Mouse (Mus musculus) layer of hippocampus, adult 11-12 months (tissue): Measurements from ENCODE around the gene Myo18a.

Experiments used
- DNase-seq: peaks from one replicate; pipeline ENCODE4 v3.0.0; 2022; ENCODE audit warnings: low spot score

The Myo18a gene

DNA sequence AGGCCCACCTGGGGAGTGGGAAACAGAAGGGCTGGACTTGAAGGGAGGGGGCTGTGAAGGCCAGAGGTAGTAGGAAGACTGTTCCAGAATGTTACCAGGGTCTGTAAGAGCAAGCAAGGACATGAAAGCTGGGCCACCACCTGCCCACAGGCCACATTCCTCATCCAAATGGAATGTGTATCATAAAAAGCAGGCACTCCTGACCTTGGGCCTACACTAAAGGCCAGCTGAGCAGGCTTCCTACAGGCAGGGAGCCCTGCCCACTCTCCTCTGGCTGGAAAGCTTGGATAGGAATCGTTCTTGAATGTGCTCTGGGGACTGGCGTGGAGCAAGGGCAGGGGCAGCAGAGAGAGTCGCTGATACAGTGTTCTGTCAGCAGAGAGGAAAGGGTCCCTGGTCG is 73.7 kb downstream of the Myo18a start:
- no peak for DNase-seq

DNA sequence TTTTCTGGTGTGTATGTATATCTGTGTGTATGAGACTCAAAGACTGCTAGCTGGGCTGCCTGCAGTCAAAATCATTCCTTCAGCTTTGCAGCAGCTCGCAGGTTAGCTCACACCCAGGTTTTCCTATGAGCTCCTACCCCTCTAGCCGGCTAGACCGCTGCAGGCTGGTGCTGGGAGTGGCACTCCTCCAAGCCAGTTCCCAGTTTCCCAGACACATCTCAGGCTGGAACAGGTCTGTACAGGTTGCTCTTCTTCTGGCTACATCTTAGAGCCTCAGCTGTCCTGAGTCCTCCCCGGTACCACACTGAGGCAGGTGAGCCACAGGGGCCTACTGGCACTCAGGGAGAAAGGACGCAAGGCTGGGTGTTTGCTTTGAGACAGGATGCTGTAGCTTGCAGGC is 74.8 kb downstream of the Myo18a start:
- DNase-seq = no peak

DNA sequence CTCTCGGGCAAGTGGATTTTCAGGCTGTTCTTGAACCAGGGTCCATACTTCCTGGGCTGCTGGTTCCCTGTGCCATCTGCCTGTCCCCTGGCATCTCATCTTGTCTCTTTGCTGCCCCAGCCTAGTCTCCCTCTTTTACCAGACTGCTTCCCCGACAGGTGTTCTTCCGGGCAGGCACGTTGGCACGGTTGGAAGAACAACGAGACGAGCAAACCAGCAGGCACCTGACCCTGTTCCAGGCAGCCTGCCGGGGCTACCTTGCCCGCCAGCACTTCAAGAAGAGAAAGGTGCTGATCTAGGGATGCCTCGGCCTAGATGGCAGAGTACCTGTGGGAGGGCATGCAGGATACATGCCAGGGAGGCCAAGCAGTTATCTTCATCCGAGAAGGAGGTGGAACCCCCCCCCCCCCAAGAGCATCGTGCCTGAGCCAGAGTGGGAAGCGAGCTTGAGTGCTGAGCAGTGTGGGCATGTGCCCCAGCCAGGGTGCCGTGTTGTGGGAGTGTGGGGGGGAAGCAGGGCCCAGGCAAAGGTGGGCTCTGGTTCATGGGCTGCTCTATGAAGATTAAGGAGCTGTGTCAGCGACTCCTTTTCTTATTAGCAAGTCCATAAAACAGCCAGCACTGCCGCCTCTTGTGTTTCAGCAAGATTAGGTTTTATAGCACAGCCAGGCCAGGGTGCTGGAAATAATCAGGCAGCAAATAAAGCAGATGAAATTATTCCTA is 77.6 kb downstream of the Myo18a start:
- DNase-seq = no peak

DNA sequence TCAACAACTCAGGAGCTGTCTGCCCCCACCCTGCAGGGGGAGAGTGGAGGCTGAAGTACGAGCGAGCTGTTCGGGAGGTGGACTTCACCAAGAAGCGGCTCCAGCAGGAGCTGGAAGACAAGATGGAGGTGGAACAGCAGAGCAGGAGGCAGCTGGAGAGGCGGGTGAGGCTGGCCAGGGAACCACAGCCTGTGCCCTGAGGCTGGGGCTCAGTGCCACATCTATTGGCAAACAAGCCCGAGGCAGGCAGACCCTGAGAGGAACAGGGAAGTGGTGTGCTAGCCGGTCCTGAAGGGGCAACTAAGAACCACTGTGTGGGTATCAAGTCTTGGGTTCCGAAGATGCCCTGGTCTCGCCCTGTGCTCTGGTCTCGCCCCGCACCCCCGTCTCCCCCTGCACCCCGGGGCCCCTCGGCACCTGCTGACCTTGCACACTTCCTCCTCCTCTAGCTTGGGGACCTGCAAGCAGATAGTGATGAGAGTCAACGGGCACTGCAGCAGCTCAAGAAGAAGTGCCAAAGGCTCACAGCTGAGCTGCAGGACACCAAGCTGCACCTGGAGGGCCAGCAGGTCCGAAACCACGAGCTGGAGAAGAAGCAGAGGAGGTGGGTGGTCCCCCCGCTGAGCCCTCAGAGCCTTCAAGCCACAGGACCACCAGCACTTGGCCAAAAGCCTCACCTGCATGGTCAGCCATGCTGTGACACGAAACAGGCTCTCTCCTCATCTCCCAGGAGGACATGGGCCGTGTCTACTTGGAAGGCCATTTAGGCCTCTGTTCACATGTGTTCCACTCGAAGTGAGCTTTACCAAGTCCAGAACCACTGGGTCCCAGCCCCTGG is 80.2 kb downstream of the Myo18a start:
- DNase-seq = no peak

DNA sequence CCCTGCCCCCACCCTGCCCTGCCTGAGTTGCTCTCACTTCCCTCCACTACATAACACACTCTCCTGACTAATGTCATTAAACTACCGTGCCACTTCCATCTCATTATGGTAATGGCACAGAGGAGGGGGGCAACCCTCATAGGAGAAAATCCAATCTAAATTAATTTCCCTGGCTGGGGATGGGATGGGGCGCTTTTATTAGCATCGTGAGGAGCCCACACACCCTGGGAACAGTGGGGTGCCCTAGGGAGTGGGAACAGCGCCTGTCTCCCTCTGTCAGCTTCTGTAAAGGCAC is 80.8 kb downstream of the Myo18a start:
- DNase-seq = no peak

DNA sequence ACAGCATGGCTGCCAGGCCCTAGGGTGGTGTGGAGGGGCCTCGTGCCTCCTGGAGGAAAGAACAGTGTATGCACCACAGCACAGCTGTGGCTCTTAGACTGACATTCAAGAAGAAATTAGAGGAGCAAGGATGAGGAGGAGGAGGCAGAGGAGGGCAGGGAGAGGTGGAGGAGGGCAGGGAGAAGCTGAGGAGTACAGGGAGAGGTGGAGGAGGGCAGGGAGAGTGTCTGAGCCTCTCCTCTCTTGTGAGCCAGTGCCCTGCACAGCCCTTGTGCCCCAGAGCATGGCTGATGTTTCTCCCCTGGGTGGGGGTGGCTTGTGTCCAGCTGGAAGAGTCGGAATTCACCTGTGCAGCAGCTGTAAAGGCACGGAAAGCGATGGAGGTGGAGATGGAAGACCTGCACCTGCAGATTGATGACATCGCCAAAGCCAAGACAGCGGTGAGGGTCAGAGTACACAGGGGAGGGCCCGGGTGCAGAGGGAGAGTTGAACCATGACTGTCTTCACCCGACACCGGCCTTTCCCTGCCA is 84.6 kb downstream of the Myo18a start:
- no peak for DNase-seq

DNA sequence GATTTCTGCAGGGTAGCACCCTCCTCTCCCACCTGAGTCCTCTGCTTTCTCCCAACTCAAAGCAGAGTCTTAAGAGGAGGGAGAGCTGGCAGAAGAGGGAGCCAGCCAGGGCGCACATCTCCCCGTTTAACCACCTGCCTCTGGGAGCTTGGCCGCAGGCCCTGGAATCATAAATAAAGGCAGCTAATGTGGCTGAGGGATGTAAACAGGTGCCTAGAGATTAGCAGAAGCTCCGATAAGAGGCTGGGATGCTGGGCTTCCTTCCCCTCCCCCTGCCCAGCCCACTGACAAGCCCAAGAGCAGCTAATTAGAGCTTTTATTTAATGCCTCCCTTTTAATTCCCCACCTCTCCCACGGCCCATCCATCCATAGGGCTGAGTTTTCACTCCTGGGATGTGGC is 85.1 kb downstream of the Myo18a start:
- no peak for DNase-seq

DNA sequence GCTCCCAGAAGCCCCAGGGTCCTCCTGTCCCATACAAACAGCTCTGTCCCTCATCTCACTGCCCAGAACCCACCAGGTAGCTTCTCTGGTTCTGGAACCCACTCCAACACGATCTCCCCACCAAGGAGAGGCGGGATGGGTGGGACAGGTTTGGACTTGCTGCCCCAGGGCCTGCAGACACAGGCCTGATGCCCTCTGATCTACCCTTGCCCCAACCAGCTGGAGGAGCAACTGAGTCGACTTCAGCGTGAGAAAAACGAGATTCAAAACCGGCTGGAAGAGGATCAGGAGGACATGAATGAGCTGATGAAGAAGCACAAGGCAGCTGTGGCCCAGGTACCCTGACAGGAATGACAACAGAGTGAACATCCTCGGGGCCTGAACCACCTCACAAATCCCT is 86.1 kb downstream of the Myo18a start:
- DNase-seq = no peak

DNA sequence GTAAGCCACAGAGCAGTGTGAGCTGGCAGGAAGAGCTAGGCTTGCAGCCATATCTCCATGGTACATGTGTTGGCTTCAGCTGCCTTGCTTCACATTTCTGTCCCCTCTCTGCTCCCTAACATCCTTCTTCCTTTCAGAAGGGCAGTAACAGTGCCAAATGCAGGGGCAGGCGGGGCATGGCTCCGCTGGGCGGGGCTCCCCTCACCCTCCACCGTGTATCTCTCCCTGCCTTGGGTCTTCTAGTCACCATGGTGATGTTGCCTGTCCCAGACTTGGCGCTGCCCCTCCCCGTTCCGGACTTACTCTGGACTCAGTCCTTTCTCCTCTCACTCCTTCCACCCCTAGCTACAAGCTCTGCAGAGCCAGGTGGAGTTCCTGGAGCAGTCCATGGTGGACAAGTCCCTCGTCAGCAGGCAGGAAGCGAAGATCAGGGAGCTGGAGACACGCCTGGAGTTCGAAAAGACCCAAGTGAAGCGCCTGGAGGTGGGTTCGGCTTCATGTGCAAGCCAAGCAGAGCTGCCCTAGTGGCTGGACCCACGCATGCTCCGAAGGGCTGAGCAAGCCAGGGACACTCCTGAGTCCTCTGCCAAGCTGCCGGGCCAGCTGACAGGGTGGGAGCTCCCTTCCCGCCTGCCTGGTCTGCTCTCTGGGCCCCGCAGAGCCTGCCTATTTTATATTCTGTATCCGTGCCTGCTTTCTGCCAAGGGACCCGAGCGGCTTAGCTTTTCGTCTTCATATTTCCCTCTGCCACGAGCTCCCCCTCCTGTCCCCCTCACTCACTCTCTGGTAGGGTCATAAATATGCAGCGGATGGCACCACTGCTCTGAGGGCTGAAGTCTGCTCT is 87.6 kb downstream of the Myo18a start:
- peak; percentile 71 for DNase-seq

DNA sequence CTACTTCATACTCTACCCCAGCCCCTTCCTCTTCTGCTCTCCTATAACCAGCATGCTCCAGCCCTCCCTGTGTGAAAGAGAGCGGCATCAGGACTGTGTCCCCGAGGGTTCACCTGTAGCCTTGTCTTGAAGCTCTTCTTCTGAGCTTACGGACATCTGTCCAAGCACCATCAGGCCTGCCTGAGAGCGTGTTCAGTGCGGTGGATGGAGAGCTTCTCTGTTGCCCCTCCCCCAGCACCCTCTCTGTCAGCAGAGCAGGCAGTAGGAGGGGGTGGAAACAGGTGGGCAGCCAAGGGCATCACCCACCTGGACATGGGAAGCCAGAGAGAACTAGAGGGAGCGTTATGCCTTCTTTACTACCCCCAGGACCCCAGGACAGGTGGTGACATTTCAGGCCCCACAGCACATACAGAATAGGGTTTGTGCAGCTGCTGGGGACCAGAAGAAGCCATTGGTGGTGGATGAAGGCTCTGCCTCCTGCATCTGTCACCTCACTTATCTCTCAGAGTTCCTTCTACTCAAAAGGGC is 88.5 kb downstream of the Myo18a start:
- DNase-seq = no peak

DNA sequence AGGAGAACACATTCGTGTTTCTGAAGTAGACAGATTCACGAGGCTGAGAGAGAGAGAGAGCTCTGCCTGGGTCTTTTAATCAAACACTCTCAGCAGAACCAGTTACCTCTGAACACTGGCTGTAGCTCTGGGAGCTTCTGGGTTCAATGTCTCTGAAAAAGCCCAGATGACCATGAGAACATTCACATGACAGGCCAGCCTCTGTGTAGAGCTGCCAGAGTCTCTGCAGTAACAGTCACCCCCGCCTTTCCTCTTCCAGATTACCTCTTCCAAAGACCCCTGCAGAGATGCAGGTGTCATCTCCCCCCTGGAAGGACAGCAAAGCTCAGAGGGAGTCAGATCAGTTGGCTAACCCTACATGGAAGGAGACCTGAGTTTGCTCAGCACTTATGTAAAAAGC is 89.1 kb downstream of the Myo18a start:
- DNase-seq = no peak

DNA sequence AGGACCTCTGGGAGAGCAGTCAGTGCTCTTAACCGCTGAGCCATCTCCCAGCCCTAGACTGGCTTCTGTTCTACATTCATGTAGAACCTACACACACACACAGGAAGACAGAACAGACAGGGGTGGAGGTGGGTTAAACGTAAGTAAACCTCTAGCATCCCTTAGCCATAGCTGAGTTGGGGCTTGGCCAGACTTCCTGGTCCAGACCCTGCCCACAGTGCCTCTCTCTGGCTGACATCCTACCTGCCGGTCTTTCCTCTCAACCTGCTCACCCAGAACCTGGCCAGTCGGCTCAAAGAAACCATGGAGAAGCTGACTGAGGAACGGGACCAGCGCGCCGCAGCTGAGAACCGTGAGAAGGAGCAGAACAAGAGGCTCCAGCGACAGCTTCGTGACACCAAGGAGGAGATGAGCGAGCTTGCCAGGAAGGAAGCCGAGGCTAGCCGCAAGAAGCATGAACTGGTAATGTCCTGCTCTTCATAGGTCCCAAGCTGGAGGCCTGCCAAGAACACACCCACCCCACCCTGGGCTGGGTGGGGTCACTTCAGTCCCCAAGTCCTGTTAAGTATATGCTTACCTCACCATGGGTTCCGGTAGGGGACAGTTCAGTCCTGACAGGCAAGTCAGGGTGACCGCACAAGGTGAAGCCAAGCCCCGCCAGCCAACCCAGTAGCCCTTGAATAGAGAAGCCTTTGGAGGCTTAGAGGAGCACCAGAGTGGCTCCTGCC is 90.1 kb downstream of the Myo18a start:
- DNase-seq = no peak

DNA sequence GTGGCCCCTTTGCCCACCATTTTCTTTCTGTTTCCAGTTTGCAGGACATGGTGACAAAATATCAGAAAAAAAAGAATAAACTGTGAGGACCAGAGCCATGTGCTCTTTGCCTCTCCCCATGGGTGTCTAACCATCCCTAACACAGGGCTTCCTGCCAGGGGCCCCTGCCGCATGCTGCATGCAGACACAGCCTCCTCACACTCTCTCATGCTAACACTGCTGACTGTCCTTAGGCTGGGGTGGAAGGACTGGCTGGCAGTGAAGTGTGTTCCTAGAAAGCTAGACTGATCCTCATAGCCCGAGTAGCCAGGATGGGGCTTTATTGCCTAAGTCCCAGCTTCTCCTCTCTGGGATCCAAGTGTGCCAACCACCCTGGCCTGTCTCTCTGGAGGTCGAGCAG is 91.6 kb downstream of the Myo18a start:
- DNase-seq = no peak

DNA sequence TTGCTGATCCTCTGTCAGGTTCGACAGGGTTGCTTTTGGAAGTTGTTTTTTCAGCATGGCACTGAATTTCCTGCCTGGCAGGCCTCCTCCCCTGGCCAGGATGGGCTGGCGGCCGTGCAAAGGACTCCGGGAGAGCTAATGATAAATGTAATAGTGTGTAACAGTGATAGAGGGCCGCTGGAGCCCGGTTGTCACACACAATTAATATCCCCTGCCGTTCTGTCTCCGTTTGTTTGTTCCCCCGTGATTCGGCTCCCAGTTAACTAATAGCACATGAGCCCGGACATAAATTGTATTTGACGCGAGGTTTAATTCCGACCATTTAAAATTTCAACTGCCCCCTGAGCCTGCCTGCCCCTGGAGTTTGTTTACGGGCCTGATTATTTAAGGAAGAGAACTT is 92.3 kb downstream of the Myo18a start:
- DNase-seq = no peak

DNA sequence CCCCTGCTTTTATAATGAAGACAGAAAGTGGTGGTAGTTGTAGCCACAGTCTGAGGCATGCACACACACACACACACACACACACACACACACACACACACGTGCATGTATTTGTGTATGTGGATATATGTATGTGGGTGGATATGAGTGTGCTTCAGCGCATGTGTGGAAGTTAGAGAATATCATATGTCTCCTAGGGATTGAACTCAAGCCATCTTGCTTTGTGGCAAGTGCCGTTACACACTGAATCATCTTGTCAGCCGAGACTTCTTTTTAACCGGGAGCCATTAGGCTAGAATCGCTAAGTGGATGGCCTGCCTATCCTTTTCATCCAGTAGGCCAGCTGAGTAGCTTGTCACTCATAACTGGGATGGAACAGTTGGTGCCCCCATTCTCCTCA is 94.0 kb downstream of the Myo18a start:
- DNase-seq = no peak

DNA sequence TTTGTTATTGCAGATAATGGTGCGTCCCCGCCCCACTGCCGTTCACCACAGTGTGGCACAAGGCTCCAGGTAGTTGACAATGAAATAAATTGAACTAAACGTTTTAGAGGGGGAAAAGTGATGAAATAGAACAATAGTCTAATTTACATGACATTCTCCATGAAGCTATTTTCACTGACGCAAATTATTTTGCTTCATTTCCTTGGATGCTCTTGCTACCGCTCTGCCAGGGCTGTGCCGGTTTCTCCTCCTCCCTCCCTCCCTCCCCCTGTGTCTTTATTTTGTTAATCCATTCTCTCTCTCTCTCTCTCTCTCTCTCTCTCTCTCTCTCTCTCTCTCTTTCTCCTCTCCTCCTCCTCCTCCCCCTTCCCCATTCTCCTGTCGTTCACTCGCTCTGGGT is 95.5 kb downstream of the Myo18a start:
- DNase-seq = no peak

DNA sequence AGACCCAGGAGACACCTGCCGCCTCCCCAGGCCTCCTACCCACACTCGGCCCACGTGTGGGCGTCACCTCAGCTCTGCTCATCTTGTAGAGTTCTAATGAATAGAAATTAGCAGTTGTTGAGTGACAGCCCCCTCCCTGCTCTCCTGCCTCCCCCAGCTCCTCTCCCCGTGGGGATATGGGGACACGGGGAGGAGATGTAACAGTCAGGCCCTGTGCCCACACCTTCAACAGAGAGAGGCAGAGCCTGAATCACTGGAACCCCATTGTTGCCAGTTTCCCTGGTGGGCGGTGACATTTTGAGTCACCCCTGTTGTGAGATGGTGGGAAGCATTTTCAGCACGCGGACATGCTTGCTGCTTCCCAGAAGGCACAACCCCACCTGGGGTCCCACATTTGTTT is 97.9 kb downstream of the Myo18a start:
- no peak for DNase-seq

DNA sequence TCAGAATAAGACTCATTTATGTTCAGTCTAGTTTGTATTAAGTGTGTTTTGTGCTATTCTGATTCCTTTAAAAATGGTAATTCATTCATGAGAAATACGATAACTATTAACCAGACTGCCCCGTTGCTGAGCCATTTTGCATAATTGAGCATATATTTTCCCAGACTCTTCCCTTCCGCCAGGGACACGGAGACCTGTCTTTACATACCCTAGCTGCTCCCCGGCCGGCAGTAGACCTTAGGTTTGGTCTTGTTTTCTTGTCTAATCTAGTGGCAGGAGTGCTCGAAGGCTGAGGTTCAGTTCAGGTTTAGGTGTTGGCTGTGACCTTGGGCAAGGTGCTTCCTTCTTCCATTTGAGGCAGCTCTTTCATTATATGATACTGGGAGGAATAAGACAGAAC is 99.8 kb downstream of the Myo18a start:
- DNase-seq = no peak

DNA sequence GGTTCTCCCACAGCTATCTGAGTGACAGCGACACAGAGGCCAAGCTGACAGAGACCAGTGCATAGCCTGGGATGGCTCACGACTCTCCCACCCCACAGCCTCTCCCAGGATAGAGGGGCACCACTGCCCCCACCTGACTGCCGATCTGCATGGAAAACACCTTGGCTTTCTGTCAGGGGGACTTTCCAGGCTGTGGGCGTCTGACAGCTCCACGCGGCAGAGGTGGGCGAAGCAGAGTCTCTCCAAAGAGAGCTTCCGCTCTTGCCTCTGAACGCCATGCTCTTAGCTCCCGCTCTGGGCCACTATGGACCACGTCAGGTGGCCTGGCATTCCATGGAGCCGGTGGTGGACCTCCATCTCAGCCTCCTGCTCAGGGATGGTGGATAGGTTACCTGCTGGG is 101.7 kb downstream of the Myo18a start:
- DNase-seq = no peak

DNA sequence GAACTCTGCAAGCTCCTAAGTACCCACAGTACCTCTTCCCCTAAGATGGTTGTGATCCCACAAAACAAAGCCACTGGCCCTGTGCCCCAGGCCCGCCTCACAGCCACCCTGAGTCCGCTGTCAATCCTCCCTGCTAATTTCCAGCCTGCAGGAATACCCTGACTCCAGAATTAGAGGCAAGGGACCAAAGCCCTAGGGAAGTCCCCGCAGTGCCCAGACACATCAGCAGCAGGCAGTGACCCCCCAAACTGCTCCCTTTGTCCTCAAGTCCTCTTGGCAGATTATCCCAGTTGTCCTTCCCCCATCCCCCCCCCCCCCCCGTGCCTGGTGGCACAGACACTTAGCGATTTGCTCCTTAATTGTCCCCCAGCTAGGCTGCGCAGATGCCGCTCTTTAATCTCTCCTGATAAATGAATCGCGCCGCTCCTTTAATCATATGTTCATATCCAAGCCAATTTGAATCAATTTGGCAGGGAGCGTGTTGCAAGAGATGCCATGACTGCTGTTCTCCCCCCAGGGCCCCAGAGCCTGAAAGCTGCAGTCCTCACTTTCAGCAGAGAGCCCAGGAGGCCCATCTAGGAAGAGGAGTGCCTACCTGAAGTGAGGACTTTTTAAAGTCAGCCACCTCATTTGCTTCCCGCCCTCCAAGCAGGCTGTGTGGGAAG is 104.5 kb downstream of the Myo18a start:
- DNase-seq = no peak

DNA sequence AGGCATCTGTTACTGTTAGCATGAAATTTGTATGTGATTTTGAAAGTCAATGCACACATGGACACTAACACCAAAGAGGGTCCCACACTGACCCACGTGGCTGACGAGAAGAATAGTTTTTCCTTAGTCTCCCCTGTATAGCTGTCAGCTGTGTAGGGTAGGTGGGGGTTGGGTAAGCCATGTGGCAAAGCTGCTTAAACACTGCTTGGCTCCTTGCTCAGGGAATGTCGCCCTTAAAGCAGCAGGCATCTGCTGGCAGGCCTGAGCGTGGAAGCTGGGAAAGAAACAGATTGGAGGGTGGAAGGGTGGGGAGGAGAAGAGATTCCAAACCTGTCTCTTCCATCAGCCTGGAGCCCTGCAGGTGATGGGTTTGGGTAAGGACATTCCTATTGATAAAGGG is 108.4 kb downstream of the Myo18a start:
- DNase-seq = peak; percentile 82
